Mouse (Mus musculus) retina, postnatal 1 day (tissue): ENCODE results near the gene Tmc3.
A peak's percentile ranks its signal among the peaks of the same experiment; 100 is the strongest.

Source experiments
- DNase-seq: peaks from one replicate; pipeline ENCODE4 v3.0.0-alpha.2; 2012

Tmc3 gene

GRCm38 (mm10) chr7:83639084-83639483 is 54.4 kb downstream of the Tmc3 start:
- no peak for DNase-seq

- DNase-seq, result no peak
Observed at GRCm38 (mm10) chr7:83640581-83640980, 55.9 kb downstream of the Tmc3 start.

GRCm38 (mm10) chr7:83641163-83641562 is 56.4 kb downstream of the Tmc3 start:
- DNase-seq, result no peak

GRCm38 (mm10) chr7:83643581-83643980 is 58.9 kb downstream of the Tmc3 start:
- DNase-seq, result no peak

GRCm38 (mm10) chr7:83644761-83645160 is 60.0 kb downstream of the Tmc3 start:
- no peak for DNase-seq

- DNase-seq, result no peak
Observed at GRCm38 (mm10) chr7:83645476-83645875, 60.7 kb downstream of the Tmc3 start.

GRCm38 (mm10) chr7:83648807-83649206 is 64.1 kb downstream of the Tmc3 start:
- DNase-seq, result no peak

GRCm38 (mm10) chr7:83650638-83651037 is 65.9 kb downstream of the Tmc3 start:
- DNase-seq, result no peak

- no peak for DNase-seq
Observed at GRCm38 (mm10) chr7:83652498-83652897, 67.8 kb downstream of the Tmc3 start.

GRCm38 (mm10) chr7:83653605-83654051 is 68.9 kb downstream of the Tmc3 start:
- DNase-seq, result no peak

GRCm38 (mm10) chr7:83654196-83654595 is 69.5 kb downstream of the Tmc3 start:
- DNase-seq, result no peak

GRCm38 (mm10) chr7:83654938-83655630 is 70.4 kb downstream of the Tmc3 start:
- DNase-seq, result no peak

GRCm38 (mm10) chr7:83658716-83659115 is 74.0 kb downstream of the Tmc3 start:
- DNase-seq, result no peak

GRCm38 (mm10) chr7:83659159-83660065 is 74.7 kb downstream of the Tmc3 start:
- no peak for DNase-seq

- no peak for DNase-seq
Observed at GRCm38 (mm10) chr7:83660273-83660691, 75.6 kb downstream of the Tmc3 start.

- no peak for DNase-seq
Observed at GRCm38 (mm10) chr7:83661031-83661430, 76.3 kb downstream of the Tmc3 start.

- DNase-seq, result no peak
Observed at GRCm38 (mm10) chr7:83661763-83662162, 77.0 kb downstream of the Tmc3 start.

- DNase-seq, result no peak
Observed at GRCm38 (mm10) chr7:83662711-83663375, 78.1 kb downstream of the Tmc3 start.

- no peak for DNase-seq
Observed at GRCm38 (mm10) chr7:83666087-83666595, 81.4 kb downstream of the Tmc3 start.

- no peak for DNase-seq
Observed at GRCm38 (mm10) chr7:83667936-83668645, 83.4 kb downstream of the Tmc3 start.

GRCm38 (mm10) chr7:83668724-83669123 is 84.0 kb downstream of the Tmc3 start:
- peak; percentile 54 for DNase-seq

GRCm38 (mm10) chr7:83671573-83671972 is 86.8 kb downstream of the Tmc3 start:
- DNase-seq, result no peak
